Mouse (Mus musculus) liver, postnatal 0 days (tissue): ENCODE data around the gene Srsf1.

Experiments used
- CTCF ChIP-seq: sonication (generic); IDR thresholded peaks from 2 replicates; pipeline ENCODE4 v1.5.1; 2016; ENCODE audit warnings: antibody characterized with exemption, low read depth
- EP300 ChIP-seq: IDR thresholded peaks from 2 replicates; pipeline ENCODE4 v1.6.1; 2016; ENCODE audit warnings: antibody characterized with exemption, low read depth, mild to moderate bottlenecking

GRCm38 (mm10) chr11:88045878-88046277 lies 1.3 kb upstream of the Srsf1 start:
- no peak for TF ChIP-seq CTCF
- no peak for TF ChIP-seq EP300
